Mouse (Mus musculus): ENCODE measurements around the gene Smg6.

Gene Smg6

DNA sequence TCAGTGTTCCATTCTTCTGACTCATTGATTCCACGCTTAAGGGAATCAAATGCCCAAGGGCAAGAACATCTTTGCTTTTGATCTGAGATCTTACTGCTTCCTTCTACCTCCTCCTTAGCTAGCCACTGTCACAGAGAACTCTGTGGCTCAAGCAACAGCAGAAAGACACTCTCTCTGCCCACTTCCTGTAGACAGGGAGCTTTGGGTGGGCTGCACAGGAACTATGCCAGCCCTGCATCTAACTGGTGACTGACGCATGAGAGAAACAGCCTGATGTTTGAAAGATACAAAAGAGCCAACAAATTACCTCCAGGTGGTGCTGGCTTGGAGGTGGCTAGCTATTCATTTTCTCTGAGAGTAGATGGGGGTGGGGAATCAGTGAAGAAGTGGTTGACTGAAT, 107.3 kb downstream of the Smg6 start:
- H3K36me3 ChIP-seq (ENCODE audit: control insufficient read depth, insufficient read depth, low read length, poor library complexity, severe bottlenecking), result no peaks in the 10 kb centered on the region
- DNase-seq (ENCODE audit: low read depth, low spot score), result no peak
- no peaks in the 10 kb centered on the region for H3K27me3 ChIP-seq (ENCODE audit: control insufficient read depth, insufficient read depth, low read length, poor library complexity, severe bottlenecking)

DNA sequence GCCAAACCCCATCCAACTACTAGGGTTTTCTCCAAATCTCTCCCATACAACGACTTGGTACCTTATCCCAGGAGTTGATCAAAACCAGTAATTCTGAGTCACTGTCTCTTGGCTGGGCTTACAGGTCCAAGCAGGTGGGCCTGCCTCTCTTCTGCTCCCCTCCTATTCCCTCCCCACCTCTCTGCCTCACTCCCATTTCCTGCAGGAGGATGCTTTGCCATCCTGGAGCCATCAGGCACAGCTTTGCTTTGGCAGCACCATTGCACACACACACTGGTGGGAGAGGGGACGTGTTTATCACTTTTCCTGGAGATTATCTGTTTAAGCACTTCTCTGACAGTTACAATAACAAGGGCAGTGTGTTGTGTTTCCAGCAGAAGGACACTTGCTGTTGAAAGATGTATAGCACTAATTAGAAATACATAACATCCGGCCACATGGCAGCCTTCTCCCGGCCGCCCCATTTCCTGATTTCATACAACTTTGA, 108.0 kb downstream of the Smg6 start:
- no peak for DNase-seq (ENCODE audit: low read depth, low spot score)
- H3K36me3 ChIP-seq (ENCODE audit: control insufficient read depth, insufficient read depth, low read length, poor library complexity, severe bottlenecking), result no peaks in the 10 kb centered on the region
- H3K27me3 ChIP-seq (ENCODE audit: control insufficient read depth, insufficient read depth, low read length, poor library complexity, severe bottlenecking), result no peaks in the 10 kb centered on the region

DNA sequence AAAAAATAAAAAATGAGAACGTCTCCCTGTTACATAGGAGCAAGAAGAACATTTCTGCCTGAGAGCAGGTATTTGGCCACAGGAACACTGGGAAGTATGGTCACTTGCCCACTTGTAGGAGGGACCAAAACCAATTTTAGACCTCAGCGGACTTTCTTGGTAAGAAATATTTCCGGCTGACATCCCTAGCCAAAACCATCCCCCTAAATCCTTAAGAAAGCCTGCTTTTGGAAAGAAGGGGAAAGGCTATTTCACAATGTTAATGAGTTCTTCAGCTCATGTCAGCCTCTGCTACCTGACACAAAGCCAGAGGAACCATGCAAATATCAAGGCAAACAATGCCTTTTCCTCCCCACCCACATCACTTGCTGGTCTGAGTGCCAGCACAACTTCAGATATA, 108.5 kb downstream of the Smg6 start:
- no peaks in the 10 kb centered on the region for H3K36me3 ChIP-seq (ENCODE audit: control insufficient read depth, insufficient read depth, low read length, poor library complexity, severe bottlenecking)
- no peak for DNase-seq (ENCODE audit: low read depth, low spot score)
- no peaks in the 10 kb centered on the region for H3K27me3 ChIP-seq (ENCODE audit: control insufficient read depth, insufficient read depth, low read length, poor library complexity, severe bottlenecking)

- Histone ChIP-seq H3K36me3 (ENCODE audit: control insufficient read depth, insufficient read depth, low read length, poor library complexity, severe bottlenecking) (peaks cover 19% of the 10 kb centered on the region), H3K27me3 (ENCODE audit: control insufficient read depth, insufficient read depth, low read length, poor library complexity, severe bottlenecking) (no peaks in the 10 kb centered on the region)
- no peak for DNase-seq (ENCODE audit: low read depth, low spot score)
Measured at GRCm38 (mm10) chr11:75044333-75044732, 118.7 kb downstream of the Smg6 start.

- no peaks in the 10 kb centered on the region for H3K27me3 ChIP-seq (ENCODE audit: control insufficient read depth, insufficient read depth, low read length, poor library complexity, severe bottlenecking)
- peaks cover 20% of the 10 kb centered on the region; the same call in 1 of the 2 replicates for H3K36me3 ChIP-seq (ENCODE audit: control insufficient read depth, insufficient read depth, low read length, poor library complexity, severe bottlenecking)
- no peak for DNase-seq (ENCODE audit: low read depth, low spot score)
Measured at GRCm38 (mm10) chr11:75045822-75046221, 120.2 kb downstream of the Smg6 start.

DNA sequence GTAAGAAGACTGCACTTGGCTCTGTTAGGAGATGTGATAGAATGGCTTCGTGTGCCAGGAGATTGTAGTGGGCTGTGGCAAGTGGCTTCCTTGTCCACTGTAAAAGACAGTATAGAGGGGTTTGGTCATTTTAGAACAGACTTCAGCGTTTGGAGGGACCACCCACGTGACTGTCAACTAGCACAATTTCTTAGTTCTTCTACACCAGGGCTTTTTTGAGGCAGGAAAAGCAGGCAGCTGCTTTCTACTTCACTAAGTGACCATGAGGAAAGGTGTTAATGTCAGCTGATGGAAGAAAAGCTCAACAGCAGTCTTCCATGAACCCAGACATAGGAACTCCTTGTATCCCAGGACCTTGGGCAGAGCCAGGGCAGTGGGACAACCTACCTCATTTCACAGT, 121.0 kb downstream of the Smg6 start:
- Histone ChIP-seq H3K27me3 (ENCODE audit: control insufficient read depth, insufficient read depth, low read length, poor library complexity, severe bottlenecking) (no peaks in the 10 kb centered on the region), H3K36me3 (ENCODE audit: control insufficient read depth, insufficient read depth, low read length, poor library complexity, severe bottlenecking) (peaks cover 20% of the 10 kb centered on the region; the same call in 1 of the 2 replicates)
- no peak for DNase-seq (ENCODE audit: low read depth, low spot score)

- Histone ChIP-seq H3K27me3 (ENCODE audit: control insufficient read depth, insufficient read depth, low read length, poor library complexity, severe bottlenecking) (no peaks in the 10 kb centered on the region), H3K36me3 (ENCODE audit: control insufficient read depth, insufficient read depth, low read length, poor library complexity, severe bottlenecking) (peaks cover 22% of the 10 kb centered on the region)
- DNase-seq (ENCODE audit: low read depth, low spot score), result no peak
Measured at GRCm38 (mm10) chr11:75047066-75047465, 121.4 kb downstream of the Smg6 start.

DNA sequence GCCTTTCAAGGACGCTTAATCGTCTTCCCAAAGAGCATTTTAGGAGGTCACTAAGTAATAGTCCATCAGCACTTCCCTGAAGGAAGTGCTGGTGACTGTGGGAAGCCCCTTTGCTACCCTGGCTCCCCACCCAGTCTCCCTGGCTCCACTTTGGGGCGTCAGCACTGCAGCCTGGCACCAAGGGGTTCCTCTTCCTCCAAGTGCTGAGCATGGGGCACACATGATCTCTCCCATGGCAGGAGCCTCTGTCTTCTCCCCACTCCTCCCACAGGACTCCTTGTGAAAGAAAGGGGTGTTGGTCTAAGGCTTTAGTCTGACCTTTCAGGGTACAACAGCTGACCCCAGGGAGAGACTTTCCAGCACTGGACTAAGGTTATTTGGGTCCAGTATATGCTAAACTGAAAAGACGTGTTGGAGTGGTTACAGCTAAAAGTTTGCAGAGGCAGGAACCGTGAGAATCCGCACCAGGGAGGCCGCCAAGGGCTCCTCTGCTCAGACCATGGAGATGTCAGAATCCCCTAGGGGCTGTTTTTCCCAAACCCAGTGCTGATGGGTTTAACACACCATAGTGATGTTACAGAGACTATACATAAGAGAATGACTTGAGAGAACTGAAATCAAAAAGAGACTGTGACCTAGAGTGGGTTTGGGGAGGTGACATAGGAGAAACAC, 122.2 kb downstream of the Smg6 start:
- H3K27me3 ChIP-seq (ENCODE audit: control insufficient read depth, insufficient read depth, low read length, poor library complexity, severe bottlenecking), result no peaks in the 10 kb centered on the region
- peaks cover 22% of the 10 kb centered on the region for H3K36me3 ChIP-seq (ENCODE audit: control insufficient read depth, insufficient read depth, low read length, poor library complexity, severe bottlenecking)
- DNase-seq (ENCODE audit: low read depth, low spot score), result no peak

GRCm38 (mm10) chr11:75049146-75049545, 123.5 kb downstream of the Smg6 start:
- DNase-seq (ENCODE audit: low read depth, low spot score), result no peak
- Histone ChIP-seq H3K36me3 (ENCODE audit: control insufficient read depth, insufficient read depth, low read length, poor library complexity, severe bottlenecking) (peaks cover 27% of the 10 kb centered on the region), H3K27me3 (ENCODE audit: control insufficient read depth, insufficient read depth, low read length, poor library complexity, severe bottlenecking) (no peaks in the 10 kb centered on the region)

DNA sequence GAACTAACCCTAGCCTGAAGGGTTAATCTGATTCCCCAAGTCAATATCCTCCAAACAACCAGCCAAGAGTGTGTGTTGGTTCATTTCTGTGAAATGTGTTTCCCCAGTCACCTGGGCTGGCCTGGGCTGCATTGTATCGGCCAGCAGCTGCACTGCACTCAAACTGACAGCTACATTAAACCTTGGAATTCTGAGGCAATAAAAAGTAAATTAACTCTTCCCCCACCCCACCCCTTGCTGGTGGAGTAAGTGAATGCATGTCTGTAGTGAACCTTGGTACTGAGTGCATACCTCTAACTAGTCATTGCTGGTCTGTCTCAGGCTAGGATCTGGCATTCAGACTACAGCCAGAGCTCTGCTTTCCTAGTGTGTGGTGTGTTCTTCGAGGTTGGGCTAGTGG, 124.2 kb downstream of the Smg6 start:
- Histone ChIP-seq H3K36me3 (ENCODE audit: control insufficient read depth, insufficient read depth, low read length, poor library complexity, severe bottlenecking) (peaks cover 23% of the 10 kb centered on the region), H3K27me3 (ENCODE audit: control insufficient read depth, insufficient read depth, low read length, poor library complexity, severe bottlenecking) (no peaks in the 10 kb centered on the region)
- no peak for DNase-seq (ENCODE audit: low read depth, low spot score)

DNA sequence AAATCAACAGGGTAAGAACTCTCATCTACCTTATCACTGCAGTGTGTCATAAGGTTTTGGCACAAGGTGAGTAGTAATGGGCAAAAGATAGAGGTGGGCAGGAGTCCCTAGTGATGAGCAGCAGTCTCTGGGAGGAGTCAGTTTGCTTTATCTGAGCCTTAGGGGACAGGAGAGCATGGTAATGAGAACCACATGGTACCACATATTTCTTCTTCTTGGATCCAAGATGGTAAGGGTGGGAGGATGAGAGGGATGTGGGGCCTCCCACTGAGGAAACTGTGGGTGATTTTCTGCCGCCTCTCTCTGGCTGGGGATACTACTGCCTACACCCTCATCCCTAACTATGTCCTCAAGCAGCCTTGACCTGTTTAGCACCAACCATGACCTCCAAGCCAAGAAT, 125.6 kb downstream of the Smg6 start:
- DNase-seq (ENCODE audit: low read depth, low spot score), result no peak
- peaks cover 20% of the 10 kb centered on the region for H3K36me3 ChIP-seq (ENCODE audit: control insufficient read depth, insufficient read depth, low read length, poor library complexity, severe bottlenecking)
- no peaks in the 10 kb centered on the region for H3K27me3 ChIP-seq (ENCODE audit: control insufficient read depth, insufficient read depth, low read length, poor library complexity, severe bottlenecking)

DNA sequence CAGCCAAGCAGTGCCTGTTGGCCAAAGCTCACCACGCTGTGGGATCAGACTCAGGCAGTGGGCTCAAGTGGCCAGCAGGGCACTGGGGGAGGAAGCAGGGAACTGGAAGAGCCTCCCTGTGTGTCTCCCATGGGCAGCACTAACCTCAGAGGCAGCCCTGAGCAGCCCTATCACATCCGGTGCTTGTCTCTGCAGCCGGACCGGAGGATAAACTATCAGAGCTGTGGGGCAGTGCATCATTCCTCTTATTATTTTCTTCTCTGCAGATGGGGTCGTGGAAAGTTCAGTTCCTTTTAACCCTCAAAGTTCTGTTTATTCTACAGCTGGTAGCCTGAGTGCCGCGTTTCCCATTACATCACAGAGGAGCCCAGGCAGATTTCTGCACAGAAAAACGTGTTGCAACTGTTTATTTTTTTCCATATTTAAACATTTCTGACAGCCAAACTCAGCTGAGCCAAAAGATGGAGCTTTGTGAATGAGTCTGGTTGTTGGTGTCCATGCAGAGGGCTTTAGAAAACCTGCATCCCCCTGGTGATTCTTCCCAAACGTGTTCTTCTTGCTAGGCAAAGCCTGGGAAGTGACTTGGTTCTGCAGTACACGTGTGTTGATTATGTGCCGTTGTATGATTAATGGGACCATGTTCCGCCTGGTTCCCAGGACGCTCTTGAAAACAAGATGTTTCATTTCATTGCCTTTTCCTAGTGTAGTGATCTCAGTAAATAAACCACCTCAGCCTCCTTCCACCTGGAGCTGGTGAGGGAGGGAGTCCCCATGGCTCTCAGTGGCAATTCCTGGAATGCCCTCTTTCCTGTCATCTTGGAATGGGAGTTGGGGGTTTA, 126.3 kb downstream of the Smg6 start:
- DNase-seq (ENCODE audit: low read depth, low spot score), result no peak
- peaks cover 17% of the 10 kb centered on the region for H3K36me3 ChIP-seq (ENCODE audit: control insufficient read depth, insufficient read depth, low read length, poor library complexity, severe bottlenecking)

DNA sequence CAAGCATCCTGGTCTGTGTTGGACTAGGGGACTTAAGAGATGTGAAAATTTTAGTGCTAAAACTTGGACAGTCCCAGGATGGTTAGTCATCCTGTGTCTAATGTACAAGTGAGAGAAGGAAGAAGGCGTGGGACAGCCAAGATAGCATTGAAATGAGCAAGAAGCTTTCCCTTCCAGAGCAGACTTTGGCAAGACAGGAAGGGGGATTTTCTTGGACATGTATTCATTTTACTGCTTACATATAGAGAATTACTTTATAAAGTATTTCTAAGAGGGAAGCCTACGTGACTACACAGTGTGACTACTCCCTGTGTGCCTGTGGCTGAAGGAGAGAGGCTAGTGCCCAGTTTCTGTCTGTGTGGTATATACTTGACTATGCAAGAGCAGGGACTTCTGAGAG, 127.4 kb downstream of the Smg6 start:
- DNase-seq (ENCODE audit: low read depth, low spot score), result no peak
- no peaks in the 10 kb centered on the region for H3K27me3 ChIP-seq (ENCODE audit: control insufficient read depth, insufficient read depth, low read length, poor library complexity, severe bottlenecking)
- H3K36me3 ChIP-seq (ENCODE audit: control insufficient read depth, insufficient read depth, low read length, poor library complexity, severe bottlenecking), result peaks cover 15% of the 10 kb centered on the region

More for the DNA sequence above, 126.3 kb downstream of the Smg6 start:
- H3K27me3 ChIP-seq (ENCODE audit: control insufficient read depth, insufficient read depth, low read length, poor library complexity, severe bottlenecking), result no peaks in the 10 kb centered on the region

- no peaks in the 10 kb centered on the region for H3K27me3 ChIP-seq (ENCODE audit: control insufficient read depth, insufficient read depth, low read length, poor library complexity, severe bottlenecking)
- peaks cover 15% of the 10 kb centered on the region for H3K36me3 ChIP-seq (ENCODE audit: control insufficient read depth, insufficient read depth, low read length, poor library complexity, severe bottlenecking)
- no peak for DNase-seq (ENCODE audit: low read depth, low spot score)
Measured at GRCm38 (mm10) chr11:75053722-75054121, 128.1 kb downstream of the Smg6 start.

- Histone ChIP-seq H3K36me3 (ENCODE audit: control insufficient read depth, insufficient read depth, low read length, poor library complexity, severe bottlenecking) (peaks cover 12% of the 10 kb centered on the region), H3K27me3 (ENCODE audit: control insufficient read depth, insufficient read depth, low read length, poor library complexity, severe bottlenecking) (no peaks in the 10 kb centered on the region)
- no peak for DNase-seq (ENCODE audit: low read depth, low spot score)
Measured at GRCm38 (mm10) chr11:75054184-75054877, 128.7 kb downstream of the Smg6 start.
